Mouse (Mus musculus) midbrain, embryonic 14.5 days (tissue): Measurements from ENCODE around the gene Fyn. TPM values are rescaled to one million over a fixed set of nuclear protein-coding genes. Genes with fewer than 3 reads are reported as not detected.
A peak's percentile ranks its signal among the peaks of the same experiment; 100 is the strongest.

Source experiments
- ATAC-seq: fragments of 200-750 bp; cut with Nextera tagmentation; 2 replicates; pipeline ENCODE4 v1.8.0; 2017; ENCODE audit warnings: moderate number of reproducible peaks, moderate library complexity; ENCODE audit not compliant: low FRiP score, low TSS enrichment
- DNase-seq: peaks from one replicate; pipeline ENCODE4 v3.0.0-alpha.2; 2015
- H3K27ac ChIP-seq: fragments of 300-500 bp; sonication (generic); replicated peaks from 2 replicates; pipeline ENCODE4 v1.5.1; 2014; ENCODE audit warnings: mild to moderate bottlenecking, low read depth, low read length, moderate library complexity
- H3K27me3 ChIP-seq: fragments of 300-500 bp; sonication (generic); 2 replicates; pipeline ENCODE4 v1.6.1; 2014; ENCODE audit warnings: low read length, control low read depth, mixed read lengths; ENCODE audit not compliant: control insufficient read depth, insufficient read depth
- H3K36me3 ChIP-seq: fragments of 300-500 bp; sonication (generic); 2 replicates; pipeline ENCODE4 v1.6.1; 2014; ENCODE audit warnings: low read length, control low read depth; ENCODE audit not compliant: control insufficient read depth, insufficient read depth
- H3K4me1 ChIP-seq: fragments of 300-500 bp; sonication (generic); 2 replicates; pipeline ENCODE4 v1.6.1; 2014; ENCODE audit warnings: mild to moderate bottlenecking, antibody characterized with exemption, low read length, control low read depth; ENCODE audit not compliant: control insufficient read depth, insufficient read depth
- H3K4me2 ChIP-seq: fragments of 300-500 bp; sonication (generic); 2 replicates; pipeline ENCODE4 v1.6.1; 2014; ENCODE audit warnings: mild to moderate bottlenecking, low read length, moderate library complexity
- H3K4me3 ChIP-seq: fragments of 300-500 bp; sonication (generic); replicated peaks from 2 replicates; pipeline ENCODE4 v1.5.1; 2014; ENCODE audit warnings: low read depth, low read length
- H3K9ac ChIP-seq: fragments of 300-500 bp; sonication (generic); replicated peaks from 2 replicates; pipeline ENCODE4 v1.6.1; 2014; ENCODE audit warnings: mild to moderate bottlenecking, low read length, moderate library complexity
- H3K9me3 ChIP-seq: fragments of 300-500 bp; sonication (generic); 2 replicates; pipeline ENCODE4 v1.6.1; 2016; ENCODE audit warnings: low read length, control low read depth, mixed read lengths; ENCODE audit not compliant: control insufficient read depth
- WGBS: fragments of 180-500 bp; shearing (Covaris S2); extraction: QIAGEN DNeasy Blood & Tissue Kit; methylation state at CpG from one replicate; pipeline ENCODE4 v1.1.7; 2014; 5-methylcytosine and 5-hydroxymethylcytosine counted together
- polyA plus RNA-seq: library from polyadenylated mRNA; unstranded; fragments of >200 nt; fragmentation: Nextera tagmentation; extraction: Ambion mirVana; gene quantifications from 2 replicates; pipeline ENCODE4 v1.2.1, GENCODE M21; 2014

Fyn gene
- polyA plus RNA-seq, 1 experiment from 2014 or later: 90.8 TPM

DNA sequence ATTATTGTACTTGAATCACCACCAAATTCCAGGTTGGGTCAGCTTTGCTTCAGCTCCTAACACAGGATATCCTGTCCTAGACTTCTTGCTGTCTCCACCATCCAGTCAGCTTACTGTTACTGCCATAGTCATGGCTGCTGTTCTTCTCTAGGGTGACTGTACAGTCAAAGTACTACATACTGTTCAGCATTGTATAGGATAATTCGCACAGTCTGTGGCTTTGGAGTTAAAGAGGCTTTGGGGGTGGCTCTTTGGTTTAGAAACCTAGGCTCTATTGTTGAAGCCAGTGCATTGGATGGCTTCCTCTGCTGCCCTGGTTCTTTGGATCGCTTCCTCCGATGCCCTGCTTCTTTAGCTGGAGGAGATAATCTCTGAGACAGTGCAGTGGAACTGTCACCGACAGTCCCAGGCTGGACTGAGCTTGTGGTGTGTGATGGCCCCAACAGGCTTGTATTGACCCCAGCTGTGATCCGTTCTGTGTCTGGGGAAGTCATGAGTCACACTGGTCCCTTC lies 174.7 kb downstream of the Fyn start:
- Histone ChIP-seq H3K27me3 (no peaks in the 10 kb centered on the region), H3K9ac (no peak overlapping the region; the same call in 1 of the 2 replicates), H3K36me3 (peaks cover 13% of the 10 kb centered on the region), H3K4me3 (no peak overlapping the region), H3K4me2 (no peak overlapping the region), H3K9me3 (no peaks in the 10 kb centered on the region), H3K27ac (peak overlapping the region; percentile 100), H3K4me1 (peaks cover 57% of the 10 kb centered on the region)
- 50% methylated on average over 5 of the region's 5 CpGs for WGBS
- ATAC-seq (no peak), DNase-seq (no peak)

DNA sequence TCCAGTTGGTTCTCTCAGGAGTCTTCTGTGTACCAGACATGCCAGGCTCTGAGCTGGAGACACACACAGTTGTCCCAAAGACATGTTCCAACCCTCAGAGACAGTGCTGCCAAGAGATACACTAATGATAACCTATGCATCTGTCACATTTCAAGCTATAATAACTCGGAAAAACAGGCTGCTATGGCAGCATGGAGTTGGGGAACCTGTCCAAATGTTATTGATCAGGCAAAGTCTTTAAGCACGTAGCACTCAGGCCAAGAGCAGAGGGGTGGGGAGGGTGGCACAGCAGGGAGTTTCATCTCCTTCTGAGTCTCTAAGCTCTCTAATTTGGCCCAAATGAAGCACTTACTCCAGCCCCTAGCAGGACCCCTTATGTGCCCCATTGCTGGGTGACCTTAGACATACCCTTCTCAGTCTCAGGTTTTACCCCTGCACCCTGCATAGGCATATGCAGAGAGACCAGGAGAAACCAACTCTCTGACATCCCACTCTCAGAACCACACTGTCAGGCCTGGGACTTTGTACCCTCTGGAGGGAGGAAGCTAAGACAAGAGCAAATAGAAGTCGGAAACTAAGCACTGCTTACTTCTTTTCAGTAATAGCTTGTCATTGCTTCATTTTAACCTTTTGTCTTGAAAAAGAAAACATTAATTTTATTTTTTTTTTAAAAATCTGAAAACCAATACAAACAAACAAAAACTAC lies 178.9 kb downstream of the Fyn start:
- no peak overlapping the region for H3K9ac ChIP-seq
- DNase-seq: no peak
- H3K9me3 ChIP-seq: no peaks in the 10 kb centered on the region
- no peak for ATAC-seq
- H3K36me3 ChIP-seq: peaks cover 12% of the 10 kb centered on the region
- peaks cover 52% of the 10 kb centered on the region for H3K4me1 ChIP-seq
- peak overlapping the region; percentile 60; the same call in 1 of the 2 replicates for H3K27ac ChIP-seq
- 78% methylated on average over 3 of the region's 3 CpGs for WGBS
- H3K4me3 ChIP-seq: no peak overlapping the region
- H3K27me3 ChIP-seq: no peaks in the 10 kb centered on the region
- no peak overlapping the region for H3K4me2 ChIP-seq

DNA sequence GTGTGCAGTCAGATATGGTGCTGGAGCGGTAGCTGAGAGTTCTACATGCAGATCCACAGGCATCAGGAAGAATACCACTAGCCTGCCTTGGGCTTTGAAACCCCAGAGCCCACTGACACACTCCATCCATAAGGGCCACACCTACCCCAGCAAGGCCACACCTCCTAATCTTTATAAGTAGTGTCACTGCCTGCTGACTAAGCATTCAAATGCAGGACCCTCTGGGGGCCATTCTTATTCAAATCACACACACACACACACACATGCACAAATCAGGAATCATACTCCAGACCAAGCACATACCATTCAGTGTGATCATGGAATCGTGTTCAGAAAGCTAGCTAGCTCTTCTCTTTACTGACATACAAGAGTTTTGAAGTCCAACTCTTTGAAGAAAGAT lies 182.1 kb downstream of the Fyn start:
- Histone ChIP-seq H3K9ac (no peak overlapping the region), H3K9me3 (no peaks in the 10 kb centered on the region), H3K4me1 (peaks cover 64% of the 10 kb centered on the region), H3K4me2 (no peak overlapping the region), H3K27ac (peak overlapping the region; percentile 95), H3K27me3 (no peaks in the 10 kb centered on the region), H3K36me3 (peaks cover 5% of the 10 kb centered on the region), H3K4me3 (no peak overlapping the region)
- WGBS: 74% methylated on average over 2 of the region's 2 CpGs
- ATAC-seq (no peak), DNase-seq (no peak)

DNA sequence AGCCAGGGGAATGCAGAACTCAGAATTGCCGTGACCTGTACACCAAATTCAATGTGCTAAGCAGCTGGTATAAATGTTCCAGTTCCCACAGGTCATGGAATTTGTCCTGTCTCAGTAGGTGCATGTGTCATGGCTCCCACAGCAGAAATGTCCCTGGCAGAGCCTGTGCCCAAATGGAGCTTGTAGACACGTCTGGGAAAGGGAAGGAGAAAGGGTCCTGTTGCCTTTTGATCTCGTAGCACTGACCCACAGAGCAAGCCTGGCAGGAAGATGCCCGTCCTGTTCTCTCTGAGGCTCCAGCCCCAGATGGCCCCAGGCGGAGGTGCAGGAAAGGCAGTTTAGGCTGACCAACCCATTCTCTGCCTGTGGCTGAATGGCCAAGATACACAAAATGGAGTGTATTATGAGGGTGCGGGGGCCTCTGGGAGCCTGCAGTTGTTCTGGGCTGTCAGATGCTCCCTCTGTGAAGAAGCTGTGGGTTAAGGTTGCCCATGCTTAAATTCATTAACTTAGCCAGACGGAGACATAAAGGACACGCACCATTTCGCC lies 183.1 kb downstream of the Fyn start:
- peak overlapping the region; percentile 58 for H3K9ac ChIP-seq
- H3K4me2 ChIP-seq: 0 out of 2 replicates have a peak overlapping the region, but pooled peaks have one; percentile 24
- H3K4me3 ChIP-seq: no peak overlapping the region
- DNase-seq (no peak), ATAC-seq (no peak)
- 23% methylated on average over 9 of the region's 9 CpGs for WGBS
- peaks cover 64% of the 10 kb centered on the region for H3K4me1 ChIP-seq
- no peaks in the 10 kb centered on the region for H3K9me3 ChIP-seq
- peak overlapping the region; percentile 95 for H3K27ac ChIP-seq
- H3K27me3 ChIP-seq: no peaks in the 10 kb centered on the region
- H3K36me3 ChIP-seq: peaks cover 5% of the 10 kb centered on the region

DNA sequence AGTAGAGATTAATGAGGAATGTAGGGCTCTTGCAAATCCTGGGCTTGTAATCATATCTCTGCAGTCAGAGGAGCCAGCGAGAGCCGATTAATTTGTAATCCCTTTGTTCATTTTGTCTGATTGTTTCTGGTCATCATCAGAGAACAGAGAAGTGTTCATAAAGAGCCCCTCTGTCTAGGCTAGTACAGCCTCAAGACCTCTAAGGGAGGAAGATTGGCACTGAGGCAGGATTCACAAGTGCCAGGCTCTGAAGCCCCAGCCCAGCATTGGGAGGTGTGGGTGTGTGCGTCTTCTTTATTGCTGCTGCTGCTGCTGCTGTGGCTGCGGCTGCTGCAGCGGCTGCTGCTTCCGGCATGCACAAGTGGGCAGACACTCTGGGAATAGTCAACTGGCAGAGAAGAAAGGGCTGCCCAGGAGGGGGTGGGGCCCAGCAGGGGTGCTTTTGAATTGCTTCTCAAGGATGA lies 183.7 kb downstream of the Fyn start:
- Histone ChIP-seq H3K36me3 (peaks cover 5% of the 10 kb centered on the region), H3K9me3 (no peaks in the 10 kb centered on the region), H3K27ac (peak overlapping the region; percentile 95), H3K4me1 (peaks cover 62% of the 10 kb centered on the region), H3K9ac (peak overlapping the region; percentile 58), H3K4me3 (no peak overlapping the region), H3K27me3 (no peaks in the 10 kb centered on the region), H3K4me2 (peak overlapping the region; percentile 24; the same call in 1 of the 2 replicates)
- ATAC-seq (peak; percentile 81), DNase-seq (peak; percentile 83)
- WGBS: 2% methylated on average over 6 of the region's 6 CpGs

DNA sequence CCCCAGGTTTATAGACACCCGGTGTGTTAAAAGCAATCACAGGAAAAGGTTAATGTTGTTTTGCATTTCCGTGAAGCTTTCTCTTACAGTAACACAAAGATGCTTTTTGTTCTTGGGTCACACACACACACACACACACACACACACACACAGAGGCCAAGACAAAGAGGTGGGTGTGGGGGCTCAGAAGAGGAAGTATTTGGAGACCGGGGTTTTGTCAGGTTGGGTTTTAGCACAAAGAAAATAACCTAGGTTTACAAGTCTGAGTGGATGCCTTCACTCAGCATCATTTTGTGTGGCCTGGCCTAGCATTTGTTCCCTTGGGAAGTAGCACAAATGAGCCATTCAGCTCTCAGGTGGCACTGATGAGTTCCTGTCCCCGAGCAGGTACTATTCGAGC lies 184.2 kb downstream of the Fyn start:
- Histone ChIP-seq H3K4me1 (peaks cover 67% of the 10 kb centered on the region), H3K9ac (peak overlapping the region; percentile 58), H3K9me3 (no peaks in the 10 kb centered on the region), H3K4me3 (no peak overlapping the region), H3K36me3 (peaks cover 5% of the 10 kb centered on the region), H3K27ac (peak overlapping the region; percentile 95), H3K4me2 (no peak overlapping the region), H3K27me3 (no peaks in the 10 kb centered on the region)
- WGBS: 21% methylated on average over 5 of the region's 5 CpGs
- ATAC-seq (no peak), DNase-seq (peak; percentile 54)

DNA sequence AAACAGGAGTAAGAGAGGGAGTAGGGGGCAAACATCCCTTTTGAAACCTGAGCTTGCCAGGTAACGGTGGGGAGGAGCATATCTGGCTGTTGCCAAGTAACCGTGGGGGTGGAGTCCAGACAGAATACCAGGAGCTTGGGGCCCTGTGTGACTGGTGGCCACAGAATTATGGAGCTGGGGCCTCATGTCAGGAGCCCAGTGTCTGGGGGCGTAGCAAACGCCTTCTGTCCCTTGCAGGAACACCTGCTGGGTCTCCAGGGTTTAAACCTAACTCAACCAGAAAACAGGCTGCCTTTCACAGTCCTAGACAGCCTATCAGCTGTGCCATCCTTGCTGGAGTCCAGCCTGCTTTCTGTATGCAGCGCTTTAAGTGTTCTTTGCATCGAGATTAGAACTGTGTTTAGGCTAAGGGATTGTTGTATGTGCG lies 186.6 kb downstream of the Fyn start:
- no peak for DNase-seq
- 24% methylated on average over 7 of the region's 7 CpGs for WGBS
- ATAC-seq: no peak
- no peaks in the 10 kb centered on the region for H3K9me3 ChIP-seq
- H3K4me2 ChIP-seq: no peak overlapping the region
- no peak overlapping the region for H3K9ac ChIP-seq
- H3K4me3 ChIP-seq: no peak overlapping the region
- peaks cover 10% of the 10 kb centered on the region for H3K36me3 ChIP-seq
- H3K4me1 ChIP-seq: peaks cover 71% of the 10 kb centered on the region
- H3K27me3 ChIP-seq: no peaks in the 10 kb centered on the region
- H3K27ac ChIP-seq: peak overlapping the region; percentile 70

DNA sequence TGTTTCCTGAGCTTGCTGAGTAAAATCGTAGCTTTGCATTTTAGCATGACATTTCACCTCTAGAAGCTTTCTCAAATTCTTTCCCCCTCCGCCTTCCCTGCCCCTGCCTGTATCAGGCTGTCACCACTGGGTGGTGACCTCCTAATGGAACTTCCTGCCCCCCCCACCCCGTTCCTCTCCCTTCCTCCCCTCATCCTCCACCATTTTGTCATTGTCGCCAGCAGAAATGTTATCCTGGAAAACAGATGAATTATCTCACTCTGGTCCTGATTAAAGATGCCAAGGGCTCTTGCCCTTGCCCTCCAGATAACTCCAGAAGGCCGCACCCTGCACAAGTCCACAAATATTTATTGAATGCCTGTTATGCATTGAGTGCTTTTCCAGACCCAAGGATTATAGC lies 187.1 kb downstream of the Fyn start:
- no peak overlapping the region for H3K9ac ChIP-seq
- 53% methylated on average over 5 of the region's 5 CpGs for WGBS
- DNase-seq: no peak

More for the DNA sequence above, 187.1 kb downstream of the Fyn start:
- Histone ChIP-seq H3K9me3 (no peaks in the 10 kb centered on the region), H3K36me3 (peaks cover 10% of the 10 kb centered on the region), H3K4me2 (no peak overlapping the region), H3K4me1 (peaks cover 70% of the 10 kb centered on the region), H3K27me3 (no peaks in the 10 kb centered on the region), H3K4me3 (no peak overlapping the region), H3K27ac (peak overlapping the region; percentile 70)
- no peak for ATAC-seq
